Mouse (Mus musculus) 3134 (cell line): Measurements from ENCODE around the gene Txndc9.

Experiments
- DNase-seq: peaks from one replicate; pipeline ENCODE4 v3.0.0-alpha.2; 2011; ENCODE audit warnings: low spot score; ENCODE audit not compliant: insufficient read length; ENCODE audit errors: extremely low read depth

Txndc9 gene

DNA sequence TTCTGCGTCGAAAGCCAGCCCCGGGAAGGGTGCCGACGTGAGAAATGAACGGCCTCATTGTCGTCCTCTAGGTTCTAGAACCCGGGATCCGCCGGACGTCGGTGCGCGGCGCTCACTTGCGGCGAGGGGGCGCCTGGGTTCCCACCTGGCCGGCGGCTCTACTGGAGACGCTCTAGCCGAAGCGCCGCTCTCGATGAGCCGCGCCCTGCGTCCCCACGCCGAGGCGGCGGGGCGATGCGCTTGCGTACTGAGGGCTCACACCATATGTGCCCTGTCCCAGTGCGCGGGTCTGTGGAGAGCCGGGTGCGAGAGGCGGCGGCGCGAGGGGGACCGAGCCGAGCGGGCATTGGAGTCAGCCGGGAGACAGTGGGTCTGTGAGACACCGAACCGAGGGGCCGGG, at the start of gene Txndc9, which contains the start of gene Eif5b:
Gene Txndc9, minus strand, starts transcription at position 27 of the 400 bp plus-strand sequence.
Gene Eif5b, plus strand, starts transcription at position 144 of the 400 bp plus-strand sequence.
- DNase-seq, result peak; percentile 97

DNA sequence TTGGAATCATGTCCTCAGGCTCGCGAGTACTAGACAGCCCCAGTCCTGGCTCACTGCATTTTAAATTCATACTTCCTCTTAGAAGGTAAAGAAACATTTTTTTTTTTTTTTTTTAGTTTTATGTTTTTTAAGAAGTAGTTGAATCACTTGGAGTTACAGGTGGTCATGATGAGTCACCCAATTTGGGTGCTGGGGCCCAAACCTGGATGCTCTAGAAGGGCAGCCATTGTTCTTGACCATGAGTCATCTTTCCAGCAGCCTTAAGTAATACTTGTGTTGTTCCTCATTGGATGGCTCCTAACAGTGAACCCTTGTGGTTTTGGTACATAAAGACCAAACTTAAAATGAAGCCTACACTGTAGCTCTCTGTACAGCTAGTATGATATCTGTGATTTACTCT, 41.2 kb upstream of the Txndc9 start:
- peak; percentile 34 for DNase-seq

DNA sequence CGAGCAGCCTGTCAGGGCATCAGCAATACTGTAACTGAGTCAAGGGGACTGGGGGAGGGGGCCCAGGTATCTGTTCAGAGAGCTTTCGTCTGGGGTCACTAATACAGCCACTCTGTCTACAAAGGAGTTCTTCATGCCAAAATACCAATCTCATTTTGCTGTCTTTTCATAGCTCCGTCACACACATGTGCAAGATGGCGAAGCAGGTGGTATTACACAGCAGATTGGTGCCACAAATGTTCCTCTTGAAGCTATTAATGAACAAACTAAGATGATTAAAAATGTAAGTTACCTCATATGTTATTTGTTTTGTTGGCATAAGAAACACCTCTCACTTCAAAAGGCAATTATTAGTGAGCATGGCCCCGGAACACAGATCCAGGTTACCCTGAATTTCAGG, 39.7 kb upstream of the Txndc9 start:
- DNase-seq, result no peak

DNA sequence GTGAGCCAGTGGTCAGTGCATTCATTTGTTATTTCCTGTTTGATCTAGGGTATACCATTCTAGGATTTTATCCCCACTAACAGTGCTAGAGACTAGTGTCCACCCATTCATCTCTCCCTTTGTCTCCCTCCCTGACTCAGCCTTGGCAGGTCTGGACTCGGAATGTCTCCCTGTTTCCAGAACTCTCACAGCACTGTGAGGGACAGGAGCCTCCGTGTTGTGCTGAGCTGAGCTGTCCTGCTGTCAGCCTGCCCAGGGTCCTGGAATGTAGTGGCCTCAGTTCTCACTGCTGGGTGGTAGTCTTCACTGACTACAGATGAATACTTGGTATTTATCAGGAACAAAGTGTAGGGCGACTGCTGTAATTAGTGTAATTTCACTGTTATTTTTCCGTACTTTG, 37.8 kb upstream of the Txndc9 start:
- no peak for DNase-seq

DNA sequence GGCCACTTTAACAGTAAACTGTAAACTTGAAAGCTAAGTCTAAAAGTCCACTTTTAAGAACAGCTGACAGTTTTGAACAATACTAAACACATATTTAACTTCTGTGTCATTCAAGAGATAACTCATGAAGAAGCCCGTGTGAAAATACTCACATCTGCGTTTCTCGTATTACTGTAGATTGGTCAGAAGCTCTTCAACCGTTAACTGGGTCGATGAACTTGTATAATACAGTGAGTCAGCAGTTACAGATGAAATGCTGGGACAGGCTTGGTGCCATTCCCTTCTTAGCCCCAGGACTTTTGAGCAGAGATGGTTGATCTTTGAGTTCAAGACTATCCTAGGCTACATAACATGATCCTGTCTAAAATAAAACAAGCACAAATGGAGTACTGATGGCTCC, 33.7 kb upstream of the Txndc9 start:
- no peak for DNase-seq

DNA sequence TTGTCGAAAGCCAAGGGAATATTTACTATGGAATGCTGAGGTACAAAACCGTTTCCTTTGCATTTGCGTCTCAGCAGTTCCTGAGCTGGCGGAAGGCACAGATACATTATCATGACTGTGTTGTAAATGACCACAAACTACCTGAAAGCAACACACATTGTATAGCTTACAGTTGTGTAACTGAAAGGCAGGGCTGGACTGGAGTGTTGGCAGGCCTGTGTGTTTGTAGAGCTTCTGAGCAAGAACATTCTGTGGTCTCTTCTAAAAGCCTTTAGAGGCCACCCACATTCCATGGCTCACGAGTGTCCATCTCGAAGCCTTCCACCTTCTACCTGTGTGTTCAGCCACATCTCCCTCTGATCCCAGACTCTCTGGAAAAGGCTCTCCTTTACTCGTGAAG, 29.6 kb upstream of the Txndc9 start:
- no peak for DNase-seq

DNA sequence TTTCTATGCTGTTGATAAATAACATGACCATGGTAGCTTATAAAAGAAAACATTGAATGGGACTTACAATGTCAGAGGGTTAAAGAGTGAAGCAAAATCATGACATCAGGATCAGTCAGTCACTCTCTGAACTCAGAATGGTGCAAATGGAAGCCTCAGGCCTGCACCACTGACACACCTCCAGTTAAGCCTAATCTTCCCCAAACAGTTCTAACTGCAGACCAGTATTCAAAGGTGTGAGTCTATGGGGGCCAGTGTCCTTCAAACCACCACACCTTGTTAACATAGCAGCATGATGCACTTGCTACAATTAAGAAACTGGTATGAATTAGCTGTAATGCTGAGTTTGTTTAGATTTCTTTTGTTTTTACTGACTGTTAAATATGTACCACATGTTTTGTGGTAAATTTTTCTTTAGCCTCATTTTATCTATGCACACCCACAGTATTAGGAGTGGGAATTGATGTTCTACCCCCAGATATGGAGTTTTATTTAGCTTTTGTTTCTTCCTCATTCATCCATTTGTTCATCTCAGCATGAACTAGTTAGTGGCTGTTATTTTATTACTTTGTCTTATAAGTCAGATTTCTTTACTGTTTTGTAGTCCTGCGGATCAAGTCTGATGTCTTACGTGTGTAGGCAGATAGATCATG, 17.0 kb upstream of the Txndc9 start:
- DNase-seq, result no peak

DNA sequence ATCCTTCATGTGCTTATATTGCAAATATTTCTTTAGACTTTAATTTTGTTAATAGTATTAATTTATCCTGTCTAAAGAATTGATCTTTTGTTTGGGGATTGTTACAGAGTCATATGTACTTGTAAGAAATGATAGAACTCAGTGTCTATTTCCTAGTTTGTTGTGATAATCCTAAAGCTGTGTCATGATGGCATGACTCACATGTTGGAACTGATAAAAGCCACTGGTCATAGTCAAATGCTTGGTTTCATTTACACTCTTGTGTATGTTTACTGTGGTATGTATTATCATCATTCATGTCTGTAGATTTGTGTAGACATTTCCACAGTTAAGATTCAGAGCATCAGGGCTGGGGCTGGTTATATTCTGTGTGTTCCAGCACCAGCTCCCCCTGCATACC, 14.8 kb upstream of the Txndc9 start:
- no peak for DNase-seq

DNA sequence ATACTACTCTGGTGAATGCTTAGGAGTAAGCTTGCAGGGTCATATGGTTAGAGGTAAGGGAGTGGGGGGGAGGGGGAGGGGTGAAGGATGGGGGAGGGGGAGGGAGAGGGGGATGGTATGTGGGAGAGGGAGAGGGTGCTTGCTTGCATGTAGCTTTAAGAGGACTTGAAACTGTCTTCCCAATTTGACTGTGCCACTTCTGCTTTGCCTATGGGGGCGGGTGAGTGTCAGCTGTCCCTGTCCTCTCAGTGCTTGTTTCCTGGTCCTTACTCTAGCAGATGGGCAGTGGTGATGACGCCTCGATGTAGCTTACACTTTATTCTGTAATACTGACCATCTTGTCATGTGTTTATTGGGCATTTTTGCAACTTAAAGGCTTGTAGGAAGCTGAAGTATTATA, 14.4 kb upstream of the Txndc9 start:
- no peak for DNase-seq

DNA sequence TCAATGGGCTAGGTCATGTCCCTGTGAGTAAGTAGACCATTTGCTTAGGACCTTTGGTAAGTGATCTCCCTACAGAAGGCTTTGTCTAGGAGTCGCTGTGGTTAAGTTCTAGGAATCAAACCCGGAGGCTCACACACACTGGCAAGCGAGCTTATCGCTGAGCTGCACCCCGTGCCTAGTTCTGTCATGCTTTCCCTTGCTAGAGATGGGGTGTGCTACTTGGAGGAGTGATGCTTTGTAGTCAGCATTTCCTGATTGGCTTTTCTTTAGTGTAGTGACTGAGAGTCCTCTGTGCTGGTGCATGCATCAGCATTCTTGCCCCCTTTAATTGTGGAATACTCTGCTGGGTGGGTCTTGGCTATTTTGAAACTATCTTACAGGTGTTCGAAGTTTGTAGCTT, 14.0 kb upstream of the Txndc9 start:
- DNase-seq, result no peak

DNA sequence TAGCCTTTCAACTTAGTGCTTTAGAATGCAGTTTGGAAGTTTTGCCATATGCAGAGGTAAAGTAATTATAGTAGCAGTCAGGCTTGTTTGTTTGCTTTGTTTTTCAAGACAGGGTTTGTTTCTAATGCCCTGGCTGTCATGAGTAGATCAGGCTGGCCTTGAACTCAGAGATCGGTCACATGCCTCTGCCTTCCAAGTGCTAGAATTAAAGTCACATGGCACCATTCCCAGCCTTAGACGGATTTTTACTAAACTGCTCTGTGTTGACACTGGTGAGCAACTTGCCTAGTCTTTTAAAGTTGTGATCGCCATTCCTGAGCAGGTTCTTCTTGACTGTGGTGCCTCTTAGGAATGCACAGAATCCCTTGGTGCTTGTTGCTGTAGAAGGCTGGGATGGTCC, 9.0 kb upstream of the Txndc9 start:
- DNase-seq, result no peak

DNA sequence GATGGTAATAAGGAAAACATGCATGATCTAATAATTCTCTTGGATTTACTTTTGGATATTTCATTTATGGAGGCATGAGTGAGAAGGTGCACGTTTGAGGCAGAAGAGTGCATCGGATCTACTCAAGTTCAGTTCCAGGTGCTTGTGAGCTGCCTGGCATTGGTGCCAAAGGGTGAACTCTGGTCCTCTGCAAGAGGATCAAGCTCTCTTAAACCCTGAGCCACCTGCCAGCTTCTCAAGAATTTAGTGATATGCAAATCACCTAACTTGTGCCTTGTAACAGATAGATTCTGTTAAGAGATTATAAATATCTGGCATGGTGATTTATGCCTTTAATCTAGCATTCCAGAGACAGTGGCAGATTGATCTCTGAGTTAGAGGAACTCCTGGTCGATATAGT, 5.4 kb upstream of the Txndc9 start:
- no peak for DNase-seq

DNA sequence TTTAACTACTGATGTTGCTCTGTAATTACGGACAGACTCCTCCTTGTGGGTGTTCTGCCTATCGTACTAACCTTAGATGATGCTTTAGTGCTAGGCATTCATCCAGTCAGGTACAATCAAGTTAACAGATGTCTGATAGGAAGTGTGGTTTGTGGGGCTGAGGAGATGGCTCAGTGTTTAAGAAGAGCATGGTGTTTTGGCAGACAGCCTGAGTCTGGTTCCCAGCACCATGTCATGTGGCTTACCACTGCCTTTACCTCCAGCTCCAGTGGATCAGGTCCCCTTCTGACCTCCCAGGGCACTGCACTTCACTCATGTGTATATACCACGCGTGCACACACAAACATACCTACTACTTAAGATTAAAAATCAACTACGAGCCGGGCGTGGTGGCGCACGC, 4.3 kb upstream of the Txndc9 start:
- no peak for DNase-seq

DNA sequence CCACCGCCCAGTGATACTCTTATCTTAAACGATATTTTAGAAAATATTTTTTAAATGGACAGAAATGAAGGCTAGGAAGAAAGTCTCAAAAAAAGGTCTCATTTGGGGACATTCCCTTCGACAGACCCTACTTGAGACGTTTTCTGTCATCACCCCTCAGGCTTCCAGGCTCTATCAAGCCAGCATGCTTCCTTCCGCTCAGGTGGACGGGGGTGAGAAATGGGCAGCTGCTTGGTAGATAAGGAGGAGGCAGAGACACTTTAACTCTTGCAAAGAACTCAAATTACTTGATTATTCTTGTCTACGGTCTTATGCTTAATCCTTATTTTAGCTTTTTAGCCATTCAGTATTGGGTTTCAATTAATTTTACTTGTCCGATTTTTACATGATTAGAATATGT, 3.2 kb upstream of the Txndc9 start:
- DNase-seq, result no peak

DNA sequence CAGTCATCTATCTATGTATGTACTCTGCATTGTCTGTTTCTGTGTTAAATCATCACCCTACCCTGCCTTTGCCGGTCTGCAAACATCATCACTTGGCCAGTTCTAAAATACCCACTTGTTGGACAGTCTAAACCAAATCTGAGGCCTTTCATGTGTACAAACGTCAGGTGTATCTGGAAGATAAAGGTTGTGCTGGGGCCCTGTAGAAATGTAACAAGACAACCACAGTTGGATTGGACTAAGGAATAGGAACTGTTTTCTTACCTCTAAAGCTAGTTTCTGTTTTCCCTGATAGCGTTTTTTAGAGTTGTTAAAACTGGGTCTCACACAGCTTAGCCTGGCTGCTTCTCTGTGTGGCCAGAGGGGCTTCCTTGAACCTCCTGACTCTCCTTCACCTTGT, 1.9 kb upstream of the Txndc9 start:
- DNase-seq, result no peak

DNA sequence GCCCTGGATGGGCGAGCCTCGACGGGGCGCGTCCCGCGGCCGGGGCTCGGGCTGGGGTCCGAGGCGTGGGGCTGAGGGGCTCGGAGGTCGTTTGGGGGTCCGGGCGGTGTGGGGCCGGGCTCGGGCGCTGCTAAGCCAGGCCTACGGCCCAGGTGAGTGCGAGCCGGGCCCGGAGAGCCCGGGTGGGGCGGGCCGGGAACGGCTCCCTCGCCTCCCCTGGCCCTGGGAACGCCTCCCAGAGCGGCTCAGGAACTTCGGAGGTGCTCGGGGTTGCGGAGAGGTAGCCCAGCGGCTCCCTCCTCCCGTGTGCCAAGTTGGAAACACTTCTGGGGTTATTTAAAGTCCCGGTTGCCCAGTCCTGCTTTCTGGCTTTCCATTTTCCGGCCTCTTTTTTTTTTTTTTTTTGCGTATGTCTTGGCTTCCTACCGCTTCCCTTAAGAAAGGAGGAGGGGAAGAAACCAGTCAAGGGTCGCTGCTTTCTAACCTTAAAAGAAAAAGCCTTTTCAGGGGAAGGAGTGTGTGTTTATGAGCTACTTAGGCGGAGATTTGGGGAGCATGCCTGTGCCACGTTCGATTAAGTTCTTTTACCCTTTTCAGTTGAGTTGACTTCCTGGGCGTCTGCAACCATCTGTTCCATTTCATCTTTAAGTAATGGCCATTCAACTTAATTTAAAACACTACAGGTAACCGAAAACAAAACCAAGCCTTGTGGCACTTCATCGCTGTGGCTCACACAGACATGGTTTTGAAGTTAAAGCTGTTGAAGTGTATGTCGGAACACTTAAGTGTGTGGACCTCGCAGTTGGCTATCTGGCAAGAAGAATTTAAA, 892 bp upstream of the Txndc9 start:
- DNase-seq, result peak; percentile 59

DNA sequence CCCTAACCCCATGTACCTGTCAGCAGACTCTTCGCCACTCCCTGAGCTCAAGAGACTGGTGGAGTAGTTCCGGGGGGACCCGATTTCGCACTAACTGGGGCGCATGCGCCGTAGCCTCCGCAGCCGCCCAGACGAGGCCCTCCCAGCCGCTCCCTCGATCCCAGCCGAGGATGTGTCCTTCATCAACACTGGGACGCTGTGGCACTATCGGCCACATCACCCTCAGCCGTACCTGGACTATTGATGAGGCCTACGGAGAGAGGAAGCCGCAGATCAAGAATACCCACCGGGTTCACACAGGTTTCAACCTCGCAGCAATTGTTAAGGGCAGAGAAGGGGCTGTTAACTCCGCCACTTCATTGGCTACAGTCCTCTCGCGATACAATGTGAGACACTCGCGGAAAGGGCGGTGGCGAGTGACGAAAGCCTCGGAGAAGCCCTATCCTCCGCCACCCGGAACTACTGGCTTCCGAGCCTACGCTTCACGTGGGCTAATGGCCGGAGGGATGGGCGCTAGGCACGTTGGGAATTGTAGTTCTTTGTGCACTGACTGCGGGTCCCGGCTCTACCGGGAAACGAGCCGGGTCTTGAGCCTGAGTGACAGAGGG, 712 bp downstream of the Txndc9 start:
- DNase-seq, result peak; percentile 92

DNA sequence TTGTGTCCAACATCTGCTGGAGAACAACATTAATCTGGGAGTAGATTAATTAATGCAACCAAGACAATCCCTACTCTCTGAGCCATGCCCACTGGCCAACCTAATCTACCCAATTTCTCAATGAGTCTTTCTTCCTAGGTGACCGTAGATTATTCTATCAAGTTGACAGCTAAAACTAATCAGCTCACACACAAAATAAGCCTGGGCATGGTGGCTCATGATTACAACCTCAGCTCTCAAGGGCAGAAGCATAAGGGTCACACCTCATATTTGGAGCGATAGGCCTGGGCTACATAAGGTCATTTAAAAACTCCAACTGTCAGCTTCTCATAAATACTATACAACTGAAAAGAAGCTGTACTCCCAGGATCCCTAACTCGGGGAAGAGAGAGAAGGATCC, 1.5 kb downstream of the Txndc9 start:
- no peak for DNase-seq

DNA sequence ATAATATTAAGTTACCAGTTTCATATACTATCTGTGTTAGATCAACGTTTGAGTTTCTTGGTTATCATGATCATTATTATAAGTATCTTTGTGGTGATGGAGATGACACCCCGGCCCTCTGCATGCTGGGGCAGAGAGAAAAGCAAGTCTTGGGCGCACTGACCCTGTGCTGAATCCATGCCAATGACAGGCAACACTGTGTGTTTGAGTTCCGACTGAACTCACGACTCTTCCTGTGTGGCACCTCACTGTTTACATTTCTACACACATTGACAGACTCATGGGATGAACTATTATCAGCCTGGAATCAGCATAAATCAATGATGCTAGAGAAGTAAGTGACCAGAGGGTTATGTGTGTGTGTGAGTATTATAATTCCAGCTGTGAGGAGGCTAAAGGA, 9.8 kb downstream of the Txndc9 start:
- DNase-seq, result no peak

DNA sequence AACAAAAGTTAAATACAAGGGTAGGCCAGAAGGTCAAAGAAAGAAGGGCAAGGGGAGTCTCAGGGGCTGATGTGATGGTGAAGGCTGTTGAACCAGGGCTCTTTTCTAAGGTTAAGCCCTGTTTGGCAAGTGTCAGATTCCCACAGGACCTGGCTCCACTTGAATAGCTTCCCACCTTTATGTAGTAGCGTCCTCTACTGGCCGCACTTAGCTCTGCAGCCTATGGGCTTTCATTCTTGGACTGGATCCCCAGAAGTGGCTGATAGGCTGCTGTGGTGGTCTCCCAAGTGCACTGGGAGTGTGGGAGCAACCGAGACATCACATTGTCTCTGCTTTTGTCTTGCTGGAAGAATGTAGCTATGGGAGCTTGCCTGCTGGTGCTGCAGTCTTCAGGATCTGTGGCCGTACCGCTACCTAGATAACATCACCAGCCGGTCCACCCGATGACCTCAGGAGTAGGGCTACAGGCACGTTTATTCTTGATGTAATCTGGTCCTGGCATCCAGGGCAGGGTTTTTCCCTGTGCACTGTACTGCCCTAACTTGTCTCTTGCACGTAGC, 11.8 kb downstream of the Txndc9 start:
- DNase-seq, result peak; percentile 16

DNA sequence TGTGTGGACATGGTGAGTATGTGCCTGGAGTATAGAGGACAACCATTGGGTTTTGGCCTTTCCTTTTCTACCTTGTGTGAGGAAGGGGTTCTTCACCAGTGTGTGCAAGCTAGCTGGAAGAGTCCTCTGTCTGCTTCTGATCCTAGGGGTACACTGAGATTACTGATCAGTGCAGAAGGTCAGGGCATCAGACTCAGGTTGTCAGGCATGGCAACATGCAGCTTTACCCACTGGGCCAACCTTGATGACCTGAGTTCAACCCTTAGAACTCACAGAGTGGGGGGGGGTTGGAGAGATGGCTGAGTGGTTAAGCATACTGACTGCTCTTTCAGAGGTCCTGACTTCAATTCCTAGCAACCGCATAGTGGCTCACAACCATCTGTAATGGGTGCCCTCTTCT, 13.4 kb downstream of the Txndc9 start:
- no peak for DNase-seq

DNA sequence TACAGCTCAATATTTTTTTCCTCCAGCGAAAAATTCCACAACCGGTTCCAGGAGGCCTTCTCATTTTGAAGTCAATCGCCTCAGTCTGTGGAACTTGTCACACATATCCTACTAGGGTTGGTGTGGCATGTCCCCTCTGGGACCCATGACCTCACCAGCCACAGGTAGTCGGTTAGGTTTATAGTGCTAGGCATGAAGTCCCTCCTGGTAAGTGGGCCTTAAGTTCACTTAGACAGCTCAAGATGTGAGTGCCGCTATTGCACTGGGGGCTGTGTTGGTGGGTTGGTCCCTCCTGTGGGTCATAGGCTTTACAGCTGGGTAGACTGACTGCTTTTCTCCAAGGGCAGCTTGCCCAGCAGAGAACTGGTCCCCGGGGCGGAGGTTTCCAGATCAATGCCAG, 20.4 kb downstream of the Txndc9 start:
- no peak for DNase-seq
